Mouse (Mus musculus) E14TG2a.4 (cell line): ENCODE measurements around the gene Nceh1.

Experiments
- CTCF ChIP-seq: conservative IDR thresholded peaks from 2 replicates; pipeline ENCODE4 v1.5.1; 2014; ENCODE audit warnings: low read length
- POU5F1 ChIP-seq: IDR thresholded peaks from 2 replicates; pipeline ENCODE4 v1.6.1; 2014; ENCODE audit warnings: low read length, borderline replicate concordance

DNA sequence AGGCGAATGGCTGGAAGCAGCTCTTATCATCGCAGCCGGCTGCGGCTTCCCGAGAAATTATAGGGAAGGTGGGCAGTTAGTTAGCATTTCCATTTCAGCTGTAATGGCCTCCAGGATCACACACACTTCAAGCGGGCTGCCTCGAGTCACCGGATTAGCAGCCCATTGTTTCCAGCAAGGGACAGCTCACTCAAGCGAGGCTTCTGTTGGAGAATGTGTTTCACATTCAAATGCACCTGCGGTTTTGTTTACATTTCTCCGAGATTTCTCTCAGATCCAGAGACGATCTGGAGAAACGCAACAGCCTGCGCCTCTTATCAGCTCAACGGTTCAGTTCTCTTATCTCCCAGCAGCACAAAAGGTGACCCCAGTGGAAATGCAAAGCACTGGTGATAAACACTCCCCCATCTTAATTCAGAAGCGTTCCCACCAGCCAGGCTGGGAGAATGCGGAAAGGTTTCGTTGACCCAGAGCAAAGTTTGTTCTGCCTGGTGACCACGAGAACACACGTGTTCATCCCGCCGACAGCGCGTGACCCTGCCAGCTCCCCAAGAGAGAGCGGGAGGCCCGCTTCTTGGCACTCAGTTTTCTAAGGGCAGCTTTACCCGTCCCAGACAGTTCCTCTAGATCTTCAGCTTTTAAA lies 100.4 kb downstream of the Nceh1 start:
- TF ChIP-seq CTCF = no peak
- TF ChIP-seq POU5F1 = no peak
